Mouse (Mus musculus) cortical plate, adult 2 months (tissue): ENCODE measurements around the gene Crybb2.

Source experiments
- CTCF ChIP-seq: fragments of 200-500 bp; IDR thresholded peaks from 2 replicates; pipeline ENCODE4 v1.5.1; 2011; ENCODE audit warnings: mild to moderate bottlenecking, control low read depth, low read length; ENCODE audit not compliant: insufficient read depth; ENCODE audit errors: extremely low read depth
- POLR2A ChIP-seq: fragments of 200-500 bp; IDR thresholded peaks from 2 replicates; pipeline ENCODE4 v1.6.1; 2011; ENCODE audit warnings: mild to moderate bottlenecking, low read length, control low read depth; ENCODE audit not compliant: insufficient read depth; ENCODE audit errors: extremely low read depth

DNA sequence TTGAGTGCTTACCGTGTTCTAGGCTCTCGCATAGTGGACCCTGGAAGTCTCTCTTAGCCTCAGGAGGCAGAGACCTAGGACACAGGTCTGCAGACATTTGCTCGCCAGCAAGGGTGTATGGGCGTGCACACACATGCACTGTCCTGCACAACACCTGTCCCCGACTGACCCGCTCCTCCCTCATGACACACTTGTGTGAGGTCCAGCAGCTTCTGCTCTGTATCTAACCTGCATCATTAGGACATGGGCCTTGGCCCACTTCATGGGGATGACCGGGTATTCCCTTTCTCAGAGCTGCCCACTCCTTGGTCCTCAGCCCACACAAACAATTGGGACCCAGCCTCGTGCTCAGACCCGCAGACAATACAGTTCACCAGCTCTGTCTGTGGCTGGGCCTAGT lies 11.1 kb upstream of the Crybb2 start:
- TF ChIP-seq CTCF (no peak), POLR2A (no peak)
